Mouse (Mus musculus) CH12.LX (cell line): ENCODE data around the gene Slamf8.

ENCODE experiments used
- CHD2 ChIP-seq: IDR thresholded peaks from 2 replicates; pipeline ENCODE4 v1.6.1; 2011; ENCODE audit warnings: low read length, improper control_type of control experiment
- CTCF ChIP-seq, 2 experiments: IDR thresholded peaks in 1 of 2; conservative IDR thresholded peaks in 1 of 2; 2 replicates each; pipeline ENCODE4 v1.5.1; 2011 to 2012; ENCODE audit warnings: low read depth in 2 of 2, low read length in 2 of 2, improper control_type of control experiment in 1 of 2, inconsistent platforms in 1 of 2, mild to moderate bottlenecking in 1 of 2, moderate library complexity in 1 of 2
- ETS1 ChIP-seq: conservative IDR thresholded peaks from 2 replicates; pipeline ENCODE4 v1.6.1; 2012; ENCODE audit warnings: low read depth, mild to moderate bottlenecking, inconsistent platforms, low read length, improper control_type of control experiment, moderate library complexity
- MAFK ChIP-seq: IDR thresholded peaks from 2 replicates; pipeline ENCODE4 v1.6.1; 2011; ENCODE audit warnings: low read length, improper control_type of control experiment; ENCODE audit not compliant: insufficient replicate concordance
- MEF2A ChIP-seq: IDR thresholded peaks from 2 replicates; pipeline ENCODE4 v1.6.1; 2014; ENCODE audit warnings: low read depth, mild to moderate bottlenecking, inconsistent platforms, low read length, improper control_type of control experiment, borderline replicate concordance
- MXI1 ChIP-seq: IDR thresholded peaks from 2 replicates; pipeline ENCODE4 v1.6.1; 2011; ENCODE audit warnings: mild to moderate bottlenecking, low read depth, low read length, improper control_type of control experiment
- MYC ChIP-seq: IDR thresholded peaks from 2 replicates; pipeline ENCODE4 v1.6.1; 2011; ENCODE audit warnings: low read depth, mild to moderate bottlenecking, improper control_type of control experiment, low read length
- NRF1 ChIP-seq: IDR thresholded peaks from 2 replicates; pipeline ENCODE4 v1.6.1; 2014; ENCODE audit warnings: low read depth, mild to moderate bottlenecking, inconsistent platforms, low read length, improper control_type of control experiment, moderate library complexity
- POLR2A ChIP-seq: IDR thresholded peaks from 2 replicates; pipeline ENCODE4 v1.6.1; 2011; ENCODE audit warnings: low read depth, mild to moderate bottlenecking, improper control_type of control experiment, low read length
- POLR2AphosphoS2 ChIP-seq: IDR thresholded peaks from 2 replicates; pipeline ENCODE4 v1.6.1; 2011; ENCODE audit warnings: low read depth, low read length, improper control_type of control experiment
- SIN3A ChIP-seq: IDR thresholded peaks from 2 replicates; pipeline ENCODE4 v1.6.1; 2012; ENCODE audit warnings: low read length, improper control_type of control experiment, inconsistent platforms
- USF2 ChIP-seq: conservative IDR thresholded peaks from 2 replicates; pipeline ENCODE4 v1.6.1; 2011; ENCODE audit warnings: low read depth, low read length, improper control_type of control experiment
- ZMIZ1 ChIP-seq: IDR thresholded peaks from 2 replicates; pipeline ENCODE4 v1.6.1; 2012; ENCODE audit warnings: low read depth, mild to moderate bottlenecking, inconsistent platforms, low read length, improper control_type of control experiment

- TF ChIP-seq POLR2AphosphoS2 (no peak), CTCF (conservative IDR thresholded peaks at IDR 0.05 in 1 of 2, IDR thresholded peaks at IDR 0.05 in 1 of 2; ENCODE audit: low read depth in 2 of 2, low read length in 2 of 2) (no peak), NRF1 (no peak), USF2 (no peak), MYC (no peak), POLR2A (no peak), SIN3A (no peak), CHD2 (no peak), MEF2A (no peak), MAFK (no peak), MXI1 (no peak), ZMIZ1 (no peak), ETS1 (no peak)
Measured at GRCm38 (mm10) chr1:172593321-172593720, 3.0 kb upstream of the Slamf8 start.
